Mouse (Mus musculus): ENCODE measurements around the gene Pde11a. TPM values are rescaled to one million over a fixed set of nuclear protein-coding genes. Genes with fewer than 3 reads are reported as not detected.

The Pde11a gene
- total RNA-seq, 4 experiments from 2014 or later, result 4.6 to 5.4 (median 5.1) TPM

GRCm38 (mm10) chr2:76058661-76059467 lies 279.7 kb downstream of the Pde11a start:
- DNase-seq (ENCODE audit: low spot score in 2 of 2), result no peak

GRCm38 (mm10) chr2:76057555-76057954 lies 281.0 kb downstream of the Pde11a start:
- DNase-seq (ENCODE audit: low spot score in 2 of 2), result no peak

- DNase-seq (ENCODE audit: low spot score in 2 of 2), result no peak
Measured at GRCm38 (mm10) chr2:76053748-76054331, 284.7 kb downstream of the Pde11a start.

- DNase-seq (ENCODE audit: low spot score in 2 of 2), result no peak
Measured at GRCm38 (mm10) chr2:76052897-76053505, 285.6 kb downstream of the Pde11a start.

GRCm38 (mm10) chr2:76051385-76051784 lies 287.2 kb downstream of the Pde11a start:
- DNase-seq (ENCODE audit: low spot score in 2 of 2), result no peak

- no peak for DNase-seq (ENCODE audit: low spot score in 2 of 2)
Measured at GRCm38 (mm10) chr2:76050911-76051310, 287.7 kb downstream of the Pde11a start.

GRCm38 (mm10) chr2:76050092-76050491 lies 288.5 kb downstream of the Pde11a start:
- no peak for DNase-seq (ENCODE audit: low spot score in 2 of 2)

- no peak for DNase-seq (ENCODE audit: low spot score in 2 of 2)
Measured at GRCm38 (mm10) chr2:76049529-76049928, 289.0 kb downstream of the Pde11a start.

- DNase-seq (ENCODE audit: low spot score in 2 of 2), result no peak
Measured at GRCm38 (mm10) chr2:76047740-76048139, 290.8 kb downstream of the Pde11a start.

- DNase-seq (ENCODE audit: low spot score in 2 of 2), result no peak
Measured at GRCm38 (mm10) chr2:76042210-76042609, 296.4 kb downstream of the Pde11a start.

GRCm38 (mm10) chr2:76040116-76040515 lies 298.5 kb downstream of the Pde11a start:
- DNase-seq (ENCODE audit: low spot score in 2 of 2), result no peak

GRCm38 (mm10) chr2:76030080-76030479 lies 308.5 kb downstream of the Pde11a start:
- peak; percentile 52 to 82 for DNase-seq (ENCODE audit: low spot score in 2 of 2)

GRCm38 (mm10) chr2:76029081-76029901 lies 309.3 kb downstream of the Pde11a start:
- peak; percentile 15 to 25 for DNase-seq (ENCODE audit: low spot score in 2 of 2)

GRCm38 (mm10) chr2:76016890-76017289 lies 321.7 kb downstream of the Pde11a start:
- DNase-seq (ENCODE audit: low spot score in 2 of 2), result no peak

- no peak for DNase-seq (ENCODE audit: low spot score in 2 of 2)
Measured at GRCm38 (mm10) chr2:76016136-76016535, 322.4 kb downstream of the Pde11a start.

GRCm38 (mm10) chr2:76015460-76015859 lies 323.1 kb downstream of the Pde11a start:
- no peak for DNase-seq (ENCODE audit: low spot score in 2 of 2)

- DNase-seq (ENCODE audit: low spot score in 2 of 2), result no peak
Measured at GRCm38 (mm10) chr2:76014659-76015058, 323.9 kb downstream of the Pde11a start.

GRCm38 (mm10) chr2:76006194-76006593 lies 332.4 kb downstream of the Pde11a start:
- no peak for DNase-seq (ENCODE audit: low spot score in 2 of 2)

GRCm38 (mm10) chr2:76002899-76003298 lies 335.7 kb downstream of the Pde11a start:
- no peak for DNase-seq (ENCODE audit: low spot score in 2 of 2)

GRCm38 (mm10) chr2:76001392-76001791 lies 337.2 kb downstream of the Pde11a start:
- DNase-seq (ENCODE audit: low spot score in 2 of 2), result peak in 1 of 2 experiments; percentile 24

- no peak for DNase-seq (ENCODE audit: low spot score in 2 of 2)
Measured at GRCm38 (mm10) chr2:75999636-76000035, 338.9 kb downstream of the Pde11a start.

- DNase-seq (ENCODE audit: low spot score in 2 of 2), result no peak
Measured at GRCm38 (mm10) chr2:75998692-75999091, 339.9 kb downstream of the Pde11a start.

All from left cerebral cortex, adult 8-10 months (tissue).